Mouse (Mus musculus): ENCODE data around the gene Ms4a1. TPM values are rescaled to one million over a fixed set of nuclear protein-coding genes. Genes with fewer than 3 reads are reported as not detected.

The Ms4a1 gene
- polyA plus RNA-seq, 1 experiment = not detected

GRCm38 (mm10) chr19:11234921-11235735 is 30.9 kb downstream of the Ms4a1 start:
- Histone ChIP-seq H3K36me3 (ENCODE audit: control insufficient read depth, insufficient read depth) (no peaks in the 10 kb centered on the region), H3ac (ENCODE audit: control insufficient read depth, insufficient read length, low read depth) (no peak overlapping the region), H3K79me2 (ENCODE audit: control insufficient read depth, insufficient read depth) (no peaks in the 10 kb centered on the region), H3K4me3 (ENCODE audit: insufficient read depth, poor library complexity, severe bottlenecking) (no peak overlapping the region), H3K79me3 (ENCODE audit: low read depth) (no peaks in the 10 kb centered on the region), H3K27me3 (ENCODE audit: control insufficient read depth, insufficient read depth, insufficient read length) (no peaks in the 10 kb centered on the region)
- no peak for TF ChIP-seq MYOG (IDR thresholded peaks at IDR 0.05; ENCODE audit: control insufficient read depth, extremely low read depth, insufficient read length)
- TF ChIP-seq CEBPB (IDR thresholded peaks at IDR 0.05; ENCODE audit: low read depth) = no peak
- no peak for TF ChIP-seq CTCF (IDR thresholded peaks at IDR 0.05; ENCODE audit: control insufficient read depth, insufficient read depth, insufficient read length)
- no peak for TF ChIP-seq FOSL1 (IDR thresholded peaks at IDR 0.05; ENCODE audit: insufficient read depth, low read length, poor library complexity, severe bottlenecking)
- no peak for TF ChIP-seq MAX (IDR thresholded peaks at IDR 0.05)
- TF ChIP-seq MYOD1 (IDR thresholded peaks at IDR 0.05; ENCODE audit: control insufficient read depth, insufficient read length, low read depth) = no peak
- TF ChIP-seq USF1 (IDR thresholded peaks at IDR 0.05; ENCODE audit: low read depth) = no peak

- no peak for TF ChIP-seq FOSL1 (IDR thresholded peaks at IDR 0.05; ENCODE audit: insufficient read depth, low read length, poor library complexity, severe bottlenecking)
- no peak for TF ChIP-seq MYOD1 (IDR thresholded peaks at IDR 0.05; ENCODE audit: control insufficient read depth, insufficient read length, low read depth)
- no peak for TF ChIP-seq MAX (IDR thresholded peaks at IDR 0.05)
- TF ChIP-seq CEBPB (IDR thresholded peaks at IDR 0.05; ENCODE audit: low read depth) = no peak
- no peak for TF ChIP-seq USF1 (IDR thresholded peaks at IDR 0.05; ENCODE audit: low read depth)
- TF ChIP-seq MYOG (IDR thresholded peaks at IDR 0.05; ENCODE audit: control insufficient read depth, extremely low read depth, insufficient read length) = no peak
- TF ChIP-seq CTCF (IDR thresholded peaks at IDR 0.05; ENCODE audit: control insufficient read depth, insufficient read depth, insufficient read length) = no peak
- H3K36me3 ChIP-seq (ENCODE audit: control insufficient read depth, insufficient read depth) = no peaks in the 10 kb centered on the region
- H3K79me3 ChIP-seq (ENCODE audit: low read depth) = no peaks in the 10 kb centered on the region
- H3K4me3 ChIP-seq (ENCODE audit: insufficient read depth, poor library complexity, severe bottlenecking) = no peak overlapping the region
- H3K27me3 ChIP-seq (ENCODE audit: control insufficient read depth, insufficient read depth, insufficient read length) = no peaks in the 10 kb centered on the region
- no peak overlapping the region for H3ac ChIP-seq (ENCODE audit: control insufficient read depth, insufficient read length, low read depth)
- H3K79me2 ChIP-seq (ENCODE audit: control insufficient read depth, insufficient read depth) = no peaks in the 10 kb centered on the region
Observed at GRCm38 (mm10) chr19:11234244-11234643, 31.8 kb downstream of the Ms4a1 start.

- Histone ChIP-seq H3K79me2 (ENCODE audit: control insufficient read depth, insufficient read depth) (no peaks in the 10 kb centered on the region), H3ac (ENCODE audit: control insufficient read depth, insufficient read length, low read depth) (no peak within 1 kb of the TSS), H3K79me3 (ENCODE audit: low read depth) (no peaks in the 10 kb centered on the region), H3K4me3 (ENCODE audit: insufficient read depth, poor library complexity, severe bottlenecking) (no peak within 1 kb of the TSS), H3K27me3 (ENCODE audit: control insufficient read depth, insufficient read depth, insufficient read length) (no peaks in the 10 kb centered on the region), H3K36me3 (ENCODE audit: control insufficient read depth, insufficient read depth) (no peaks in the 10 kb centered on the region)
- TF ChIP-seq MAX (IDR thresholded peaks at IDR 0.05) (no peak), CTCF (IDR thresholded peaks at IDR 0.05; ENCODE audit: control insufficient read depth, insufficient read depth, insufficient read length) (no peak), USF1 (IDR thresholded peaks at IDR 0.05; ENCODE audit: low read depth) (no peak), FOSL1 (IDR thresholded peaks at IDR 0.05; ENCODE audit: insufficient read depth, low read length, poor library complexity, severe bottlenecking) (no peak), MYOD1 (IDR thresholded peaks at IDR 0.05; ENCODE audit: control insufficient read depth, insufficient read length, low read depth) (no peak)
Observed at GRCm38 (mm10) chr19:11232348-11232747, 33.7 kb downstream of the Ms4a1 start, which contains the start of gene Ms4a12. Ms4a12 (minus strand) TSS chr19:11232448.

Other genes starting within 250 kb of the Ms4a1 start
- not detected for gene Ms4a18, start 248.2 kb downstream of the Ms4a1 start, polyA plus RNA-seq (2012; fragmentation: generic; extraction: Trizol)
- gene Ms4a8a, start 185.1 kb downstream of the Ms4a1 start, polyA plus RNA-seq (2012; fragmentation: generic; extraction: Trizol) = not detected
- not detected for gene 1700017D01Rik, start 135.4 kb downstream of the Ms4a1 start, polyA plus RNA-seq (2012; fragmentation: generic; extraction: Trizol)
- gene 1700025F22Rik, start 100.9 kb downstream of the Ms4a1 start, polyA plus RNA-seq (2012; fragmentation: generic; extraction: Trizol) = not detected
- not detected for gene Ms4a13, start 69.5 kb downstream of the Ms4a1 start, polyA plus RNA-seq (2012; fragmentation: generic; extraction: Trizol)
- gene Ms4a12, start 33.8 kb downstream of the Ms4a1 start, polyA plus RNA-seq (2012; fragmentation: generic; extraction: Trizol) = not detected
- not detected for gene Ms4a5, start 17.6 kb upstream of the Ms4a1 start, polyA plus RNA-seq (2012; fragmentation: generic; extraction: Trizol)
- not detected for gene Ms4a14, start 48.2 kb upstream of the Ms4a1 start, polyA plus RNA-seq (2012; fragmentation: generic; extraction: Trizol)
- gene Ms4a7, start 69.9 kb upstream of the Ms4a1 start, polyA plus RNA-seq (2012; fragmentation: generic; extraction: Trizol) = not detected
- gene Ms4a4a, start 109.3 kb upstream of the Ms4a1 start, polyA plus RNA-seq (2012; fragmentation: generic; extraction: Trizol) = not detected
- gene Ms4a4c, start 138.5 kb upstream of the Ms4a1 start, polyA plus RNA-seq (2012; fragmentation: generic; extraction: Trizol) = not detected
- not detected for gene Ms4a4b, start 177.3 kb upstream of the Ms4a1 start, polyA plus RNA-seq (2012; fragmentation: generic; extraction: Trizol)
- not detected for gene Ms4a6c, start 203.1 kb upstream of the Ms4a1 start, polyA plus RNA-seq (2012; fragmentation: generic; extraction: Trizol)
- not detected for gene Gm8369, start 219.7 kb upstream of the Ms4a1 start, polyA plus RNA-seq (2012; fragmentation: generic; extraction: Trizol)